Mouse (Mus musculus): ENCODE results near the gene Anxa1. TPM values are rescaled to one million over a fixed set of nuclear protein-coding genes. Genes with fewer than 3 reads are reported as not detected.

Gene Anxa1
- polyA plus RNA-seq, 1 experiment from 2014 or later, result 152 TPM

DNA sequence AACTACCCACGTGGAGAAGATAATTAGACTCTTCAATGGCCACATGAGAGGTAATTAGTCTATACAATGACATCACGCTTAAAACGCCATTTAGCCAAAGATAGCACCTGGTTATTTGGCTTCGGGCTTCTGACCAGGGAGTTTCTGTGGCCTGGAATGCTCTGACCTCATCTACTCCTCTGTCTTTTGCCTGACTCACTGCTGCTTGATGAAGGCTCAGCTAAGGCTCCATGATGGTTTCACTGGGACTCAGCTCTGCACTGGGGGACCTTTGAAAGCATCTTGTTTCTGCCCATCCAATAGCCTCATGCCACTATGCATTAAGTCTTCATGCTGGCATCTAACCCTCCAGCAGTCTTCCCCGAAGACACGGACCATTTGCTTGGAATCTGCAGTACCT lies 2.5 kb downstream of the Anxa1 start:
- Histone ChIP-seq H3K9ac (replicated peaks) (no peak overlapping the region), H3K27me3 (ENCODE audit: insufficient read depth, low read length) (no peaks in the 10 kb centered on the region), H3K4me2 (ENCODE audit: low read depth, low read length) (peak overlapping the region; percentile 32; the same call in 1 of the 2 replicates), H3K36me3 (replicated peaks; ENCODE audit: insufficient read depth, low read length) (no peaks in the 10 kb centered on the region; the same call in 1 of the 2 replicates), H3K4me1 (ENCODE audit: insufficient read depth) (no peaks in the 10 kb centered on the region), H3K9me3 (ENCODE audit: low read length) (no peaks in the 10 kb centered on the region), H3K4me3 (ENCODE audit: low read depth, low read length) (peak overlapping the region; percentile 13; the same call in 1 of the 2 replicates), H3K27ac (ENCODE audit: low read depth) (no peak overlapping the region; the same call in 1 of the 2 replicates)
- no peak for ATAC-seq
- TF ChIP-seq CTCF (IDR thresholded peaks at IDR 0.05; ENCODE audit: low read depth), result no peak
- TF ChIP-seq EP300 (IDR thresholded peaks at IDR 0.05; ENCODE audit: low read depth), result no peak
- 77% methylated on average over 6 of the region's 6 CpGs for WGBS (ENCODE audit: insufficient replicate concordance)
- DNase-seq, result no peak

- no peak for TF ChIP-seq EP300 (IDR thresholded peaks at IDR 0.05; ENCODE audit: low read depth)
- no peak for TF ChIP-seq CTCF (IDR thresholded peaks at IDR 0.05; ENCODE audit: low read depth)
- Histone ChIP-seq H3K9me3 (ENCODE audit: low read length) (no peaks in the 10 kb centered on the region), H3K27ac (ENCODE audit: low read depth) (no peak overlapping the region), H3K4me2 (ENCODE audit: low read depth, low read length) (no peak overlapping the region), H3K27me3 (ENCODE audit: insufficient read depth, low read length) (no peaks in the 10 kb centered on the region), H3K4me1 (ENCODE audit: insufficient read depth) (no peaks in the 10 kb centered on the region), H3K36me3 (replicated peaks; ENCODE audit: insufficient read depth, low read length) (peaks cover under 1% of the 10 kb centered on the region; the same call in 1 of the 2 replicates), H3K9ac (replicated peaks) (no peak overlapping the region), H3K4me3 (ENCODE audit: low read depth, low read length) (no peak overlapping the region)
- DNase-seq, result no peak
- no peak for ATAC-seq
- WGBS (ENCODE audit: insufficient replicate concordance), result 68% methylated on average over 2 of the region's 2 CpGs
Observed at GRCm38 (mm10) chr19:20386296-20386695, 4.4 kb downstream of the Anxa1 start.

GRCm38 (mm10) chr19:20385645-20386044 lies 5.1 kb downstream of the Anxa1 start:
- H3K4me3 ChIP-seq (ENCODE audit: low read depth, low read length), result no peak overlapping the region
- ATAC-seq (no peak), DNase-seq (no peak)
- H3K36me3 ChIP-seq (replicated peaks; ENCODE audit: insufficient read depth, low read length), result peaks cover 3% of the 10 kb centered on the region; the same call in 1 of the 2 replicates
- WGBS (ENCODE audit: insufficient replicate concordance), result 79% methylated on average over 6 of the region's 6 CpGs
- no peaks in the 10 kb centered on the region for H3K27me3 ChIP-seq (ENCODE audit: insufficient read depth, low read length)
- no peak for TF ChIP-seq CTCF (IDR thresholded peaks at IDR 0.05; ENCODE audit: low read depth)
- no peak for TF ChIP-seq EP300 (IDR thresholded peaks at IDR 0.05; ENCODE audit: low read depth)
- H3K4me1 ChIP-seq (ENCODE audit: insufficient read depth), result no peaks in the 10 kb centered on the region
- no peak overlapping the region for H3K27ac ChIP-seq (ENCODE audit: low read depth)
- H3K9me3 ChIP-seq (ENCODE audit: low read length), result no peaks in the 10 kb centered on the region
- H3K9ac ChIP-seq (replicated peaks), result no peak overlapping the region
- H3K4me2 ChIP-seq (ENCODE audit: low read depth, low read length), result no peak overlapping the region

GRCm38 (mm10) chr19:20381207-20381752 lies 9.5 kb downstream of the Anxa1 start:
- no peak overlapping the region for H3K4me2 ChIP-seq (ENCODE audit: low read depth, low read length)
- ATAC-seq, result no peak

GRCm38 (mm10) chr19:20370175-20370574 lies 20.6 kb downstream of the Anxa1 start:
- WGBS (ENCODE audit: insufficient replicate concordance), result 78% methylated on average over 2 of the region's 2 CpGs
- Histone ChIP-seq H3K9ac (replicated peaks) (no peak overlapping the region), H3K27ac (ENCODE audit: low read depth) (no peak overlapping the region), H3K4me2 (ENCODE audit: low read depth, low read length) (no peak overlapping the region), H3K4me3 (ENCODE audit: low read depth, low read length) (no peak overlapping the region), H3K36me3 (replicated peaks; ENCODE audit: insufficient read depth, low read length) (no peaks in the 10 kb centered on the region), H3K9me3 (ENCODE audit: low read length) (no peaks in the 10 kb centered on the region), H3K27me3 (ENCODE audit: insufficient read depth, low read length) (no peaks in the 10 kb centered on the region), H3K4me1 (ENCODE audit: insufficient read depth) (no peaks in the 10 kb centered on the region)
- ATAC-seq (no peak), DNase-seq (no peak)
- no peak for TF ChIP-seq EP300 (IDR thresholded peaks at IDR 0.05; ENCODE audit: low read depth)
- TF ChIP-seq CTCF (IDR thresholded peaks at IDR 0.05; ENCODE audit: low read depth), result no peak

More at GRCm38 (mm10) chr19:20381207-20381752, 9.5 kb downstream of the Anxa1 start:
- Histone ChIP-seq H3K36me3 (replicated peaks; ENCODE audit: insufficient read depth, low read length) (peaks cover 15% of the 10 kb centered on the region; the same call in 1 of the 2 replicates), H3K27me3 (ENCODE audit: insufficient read depth, low read length) (no peaks in the 10 kb centered on the region), H3K9ac (replicated peaks) (no peak overlapping the region), H3K4me3 (ENCODE audit: low read depth, low read length) (no peak overlapping the region), H3K27ac (ENCODE audit: low read depth) (no peak overlapping the region), H3K4me1 (ENCODE audit: insufficient read depth) (no peaks in the 10 kb centered on the region), H3K9me3 (ENCODE audit: low read length) (no peaks in the 10 kb centered on the region)
- no peak for TF ChIP-seq EP300 (IDR thresholded peaks at IDR 0.05; ENCODE audit: low read depth)
- TF ChIP-seq CTCF (IDR thresholded peaks at IDR 0.05; ENCODE audit: low read depth), result no peak
- no peak for DNase-seq
- 60% methylated on average over 2 of the region's 2 CpGs for WGBS (ENCODE audit: insufficient replicate concordance)

- H3K9me3 ChIP-seq (ENCODE audit: low read length), result no peaks in the 10 kb centered on the region
- ATAC-seq (no peak), DNase-seq (no peak)
- H3K27ac ChIP-seq (ENCODE audit: low read depth), result no peak overlapping the region
- H3K9ac ChIP-seq (replicated peaks), result no peak overlapping the region
- H3K36me3 ChIP-seq (replicated peaks; ENCODE audit: insufficient read depth, low read length), result no peaks in the 10 kb centered on the region
- H3K4me3 ChIP-seq (ENCODE audit: low read depth, low read length), result no peak overlapping the region
- H3K4me2 ChIP-seq (ENCODE audit: low read depth, low read length), result no peak overlapping the region
- WGBS (ENCODE audit: insufficient replicate concordance), result 75% methylated on average over 5 of the region's 5 CpGs
- TF ChIP-seq EP300 (IDR thresholded peaks at IDR 0.05; ENCODE audit: low read depth) (no peak), CTCF (IDR thresholded peaks at IDR 0.05; ENCODE audit: low read depth) (no peak)
- H3K27me3 ChIP-seq (ENCODE audit: insufficient read depth, low read length), result no peaks in the 10 kb centered on the region
- H3K4me1 ChIP-seq (ENCODE audit: insufficient read depth), result no peaks in the 10 kb centered on the region
Observed at GRCm38 (mm10) chr19:20366571-20366970, 24.2 kb downstream of the Anxa1 start.
